Mouse (Mus musculus): ENCODE results near the gene Ceacam16. TPM values are rescaled to one million over a fixed set of nuclear protein-coding genes. Genes with fewer than 3 reads are reported as not detected.

The Ceacam16 gene
- total and polyA plus RNA-seq, 2 experiments = 0.09 to 0.11 TPM

- Histone ChIP-seq H3K9ac (ENCODE audit: low read depth, low read length) (no peak overlapping the region), H3K4me3 (ENCODE audit: insufficient read depth, low read depth, low read length) (no peak overlapping the region), H3K36me3 (ENCODE audit: control insufficient read depth, insufficient read depth, low read length) (peaks cover 44% of the 10 kb centered on the region), H3K27me3 (ENCODE audit: control insufficient read depth, insufficient read depth, low read length) (no peaks in the 10 kb centered on the region), H3K4me1 (ENCODE audit: control insufficient read depth, insufficient read depth, low read length) (peaks cover 11% of the 10 kb centered on the region), H3K79me2 (ENCODE audit: control insufficient read depth, insufficient read depth, low read length) (no peaks in the 10 kb centered on the region; the same call in 1 of the 2 replicates), H3K27ac (replicated peaks; ENCODE audit: insufficient read depth, low read depth, low read length) (no peak overlapping the region)
- DNase-seq (ENCODE audit: extremely low read depth, low read depth, low spot score) = no peak
- WGBS = 95% methylated on average over 4 of the region's 4 CpGs
- TF ChIP-seq POLR2A (IDR thresholded peaks at IDR 0.05; ENCODE audit: extremely low read depth, insufficient read depth, low read length) (no peak), CTCF (IDR thresholded peaks at IDR 0.05; ENCODE audit: low read depth, low read length) (no peak)
These were observed 47.9 kb downstream of the Ceacam16 start for GRCm38 (mm10) chr7:19813161-19813560.

GRCm38 (mm10) chr7:19811114-19811513, 50.0 kb downstream of the Ceacam16 start:
- H3K36me3 ChIP-seq (ENCODE audit: control insufficient read depth, insufficient read depth, low read length) = peaks cover 55% of the 10 kb centered on the region
- no peaks in the 10 kb centered on the region; the same call in 1 of the 2 replicates for H3K79me2 ChIP-seq (ENCODE audit: control insufficient read depth, insufficient read depth, low read length)
- peaks cover 8% of the 10 kb centered on the region; the same call in 1 of the 2 replicates for H3K4me1 ChIP-seq (ENCODE audit: control insufficient read depth, insufficient read depth, low read length)
- DNase-seq (ENCODE audit: extremely low read depth, low read depth, low spot score) = no peak
- WGBS = 73% methylated on average over 22 of the region's 22 CpGs
- no peak overlapping the region for H3K9ac ChIP-seq (ENCODE audit: low read depth, low read length)
- TF ChIP-seq POLR2A (IDR thresholded peaks at IDR 0.05; ENCODE audit: extremely low read depth, insufficient read depth, low read length) = no peak
- no peak for TF ChIP-seq CTCF (IDR thresholded peaks at IDR 0.05; ENCODE audit: low read depth, low read length)
- no peak overlapping the region for H3K27ac ChIP-seq (replicated peaks; ENCODE audit: insufficient read depth, low read depth, low read length)
- H3K27me3 ChIP-seq (ENCODE audit: control insufficient read depth, insufficient read depth, low read length) = no peaks in the 10 kb centered on the region
- H3K4me3 ChIP-seq (ENCODE audit: insufficient read depth, low read depth, low read length) = no peak overlapping the region

GRCm38 (mm10) chr7:19809369-19809768, 51.7 kb downstream of the Ceacam16 start:
- Histone ChIP-seq H3K36me3 (ENCODE audit: control insufficient read depth, insufficient read depth, low read length) (peaks cover 47% of the 10 kb centered on the region), H3K27ac (replicated peaks; ENCODE audit: insufficient read depth, low read depth, low read length) (no peak overlapping the region), H3K4me3 (ENCODE audit: insufficient read depth, low read depth, low read length) (no peak overlapping the region), H3K4me1 (ENCODE audit: control insufficient read depth, insufficient read depth, low read length) (peaks cover 7% of the 10 kb centered on the region; the same call in 1 of the 2 replicates), H3K27me3 (ENCODE audit: control insufficient read depth, insufficient read depth, low read length) (no peaks in the 10 kb centered on the region), H3K9ac (ENCODE audit: low read depth, low read length) (no peak overlapping the region), H3K79me2 (ENCODE audit: control insufficient read depth, insufficient read depth, low read length) (no peaks in the 10 kb centered on the region)
- no peak for DNase-seq (ENCODE audit: extremely low read depth, low read depth, low spot score)
- TF ChIP-seq POLR2A (IDR thresholded peaks at IDR 0.05; ENCODE audit: extremely low read depth, insufficient read depth, low read length) (no peak), CTCF (IDR thresholded peaks at IDR 0.05; ENCODE audit: low read depth, low read length) (no peak)
- WGBS = 89% methylated on average over 27 of the region's 27 CpGs

GRCm38 (mm10) chr7:19806356-19806969, 54.6 kb downstream of the Ceacam16 start:
- H3K27ac ChIP-seq (replicated peaks; ENCODE audit: insufficient read depth, low read depth, low read length) = no peak overlapping the region
- H3K27me3 ChIP-seq (ENCODE audit: control insufficient read depth, insufficient read depth, low read length) = no peaks in the 10 kb centered on the region
- H3K4me1 ChIP-seq (ENCODE audit: control insufficient read depth, insufficient read depth, low read length) = peaks cover 15% of the 10 kb centered on the region
- 95% methylated on average over 8 of the region's 8 CpGs for WGBS
- peaks cover 35% of the 10 kb centered on the region for H3K36me3 ChIP-seq (ENCODE audit: control insufficient read depth, insufficient read depth, low read length)
- no peaks in the 10 kb centered on the region for H3K79me2 ChIP-seq (ENCODE audit: control insufficient read depth, insufficient read depth, low read length)
- DNase-seq (ENCODE audit: extremely low read depth, low read depth, low spot score) = no peak
- TF ChIP-seq POLR2A (IDR thresholded peaks at IDR 0.05; ENCODE audit: extremely low read depth, insufficient read depth, low read length) = no peak
- TF ChIP-seq CTCF (IDR thresholded peaks at IDR 0.05; ENCODE audit: low read depth, low read length) = no peak
- no peak overlapping the region for H3K4me3 ChIP-seq (ENCODE audit: insufficient read depth, low read depth, low read length)
- H3K9ac ChIP-seq (ENCODE audit: low read depth, low read length) = no peak overlapping the region

GRCm38 (mm10) chr7:19802995-19803394, 58.1 kb downstream of the Ceacam16 start:
- Histone ChIP-seq H3K9ac (ENCODE audit: low read depth, low read length) (no peak overlapping the region), H3K4me1 (ENCODE audit: control insufficient read depth, insufficient read depth, low read length) (peaks cover 14% of the 10 kb centered on the region), H3K27me3 (ENCODE audit: control insufficient read depth, insufficient read depth, low read length) (no peaks in the 10 kb centered on the region), H3K79me2 (ENCODE audit: control insufficient read depth, insufficient read depth, low read length) (no peaks in the 10 kb centered on the region), H3K36me3 (ENCODE audit: control insufficient read depth, insufficient read depth, low read length) (peaks cover 12% of the 10 kb centered on the region), H3K4me3 (ENCODE audit: insufficient read depth, low read depth, low read length) (no peak overlapping the region), H3K27ac (replicated peaks; ENCODE audit: insufficient read depth, low read depth, low read length) (no peak overlapping the region)
- no peak for DNase-seq (ENCODE audit: extremely low read depth, low read depth, low spot score)
- TF ChIP-seq CTCF (IDR thresholded peaks at IDR 0.05; ENCODE audit: low read depth, low read length) (peak; percentile 86), POLR2A (IDR thresholded peaks at IDR 0.05; ENCODE audit: extremely low read depth, insufficient read depth, low read length) (no peak)
- 15% methylated on average over 7 of the region's 7 CpGs for WGBS

Other genes with a start within 250 kb of the Ceacam16 start
- 1.3 and 2.3 TPM in 2 replicates for gene Relb, start 231.9 kb downstream of the Ceacam16 start, total RNA-seq (2014; rRNA removed)
- gene Relb, start 231.9 kb downstream of the Ceacam16 start, polyA plus RNA-seq (2012; rRNA removed) = 1.5 and 3.3 TPM in 2 replicates
- 49.8 and 77.8 TPM in 2 replicates for gene Clptm1, start 196.3 kb downstream of the Ceacam16 start, total RNA-seq (2014; rRNA removed)
- 67.3 and 79.9 TPM in 2 replicates for gene Clptm1, start 196.3 kb downstream of the Ceacam16 start, polyA plus RNA-seq (2012; rRNA removed)
- 283 and 389 TPM in 2 replicates for gene Apoc2, start 183.4 kb downstream of the Ceacam16 start, total RNA-seq (2014; rRNA removed)
- 221 and 425 TPM in 2 replicates for gene Apoc2, start 183.4 kb downstream of the Ceacam16 start, polyA plus RNA-seq (2012; rRNA removed)
- 38.2 and 45.8 TPM in 2 replicates for gene Gm44805, start 179.9 kb downstream of the Ceacam16 start, total RNA-seq (2014; rRNA removed)
- 86.3 and 159 TPM in 2 replicates for gene Gm44805, start 179.9 kb downstream of the Ceacam16 start, polyA plus RNA-seq (2012; rRNA removed)
- 2,758 and 2,845 TPM in 2 replicates for gene Apoc4, start 179.8 kb downstream of the Ceacam16 start, total RNA-seq (2014; rRNA removed)
- 3,664 and 4,159 TPM in 2 replicates for gene Apoc4, start 179.8 kb downstream of the Ceacam16 start, polyA plus RNA-seq (2012; rRNA removed)
- 7,017 and 7,765 TPM in 2 replicates for gene Apoc1, start 168.6 kb downstream of the Ceacam16 start, total RNA-seq (2014; rRNA removed)
- 5,801 and 8,240 TPM in 2 replicates for gene Apoc1, start 168.6 kb downstream of the Ceacam16 start, polyA plus RNA-seq (2012; rRNA removed)
- 23,407 and 25,019 TPM in 2 replicates for gene Apoe, start 162.1 kb downstream of the Ceacam16 start, total RNA-seq (2014; rRNA removed)
- gene Apoe, start 162.1 kb downstream of the Ceacam16 start, polyA plus RNA-seq (2012; rRNA removed) = 39,394 and 43,401 TPM in 2 replicates
- gene Tomm40, start 145.9 kb downstream of the Ceacam16 start, total RNA-seq (2014; rRNA removed) = 22.3 and 26.9 TPM in 2 replicates
- 48.7 and 56.2 TPM in 2 replicates for gene Tomm40, start 145.9 kb downstream of the Ceacam16 start, polyA plus RNA-seq (2012; rRNA removed)
- 17.8 and 18.9 TPM in 2 replicates for gene Nectin2, start 110.8 kb downstream of the Ceacam16 start, total RNA-seq (2014; rRNA removed)
- 57.4 and 68.7 TPM in 2 replicates for gene Nectin2, start 110.8 kb downstream of the Ceacam16 start, polyA plus RNA-seq (2012; rRNA removed)
- gene Bcam, start 90.3 kb downstream of the Ceacam16 start, total RNA-seq (2014; rRNA removed) = 2.3 and 2.5 TPM in 2 replicates
- gene Bcam, start 90.3 kb downstream of the Ceacam16 start, polyA plus RNA-seq (2012; rRNA removed) = 4.8 and 5.4 TPM in 2 replicates
- 17.4 and 17.8 TPM in 2 replicates for gene Cblc, start 64.5 kb downstream of the Ceacam16 start, total RNA-seq (2014; rRNA removed)
- 23.0 and 23.5 TPM in 2 replicates for gene Cblc, start 64.5 kb downstream of the Ceacam16 start, polyA plus RNA-seq (2012; rRNA removed)
- 3.0 and 7.4 TPM in 2 replicates for gene Bcl3, start 38.5 kb downstream of the Ceacam16 start, total RNA-seq (2014; rRNA removed)
- 72.8 and 76.8 TPM in 2 replicates for gene Bcl3, start 38.5 kb downstream of the Ceacam16 start, polyA plus RNA-seq (2012; rRNA removed)
- gene Gm19345, start 9.3 kb downstream of the Ceacam16 start, total RNA-seq (2014; rRNA removed) = not detected in 2 replicates
- 0.11 TPM in 1 of 2 replicates, not detected in the other for gene Gm19345, start 9.3 kb downstream of the Ceacam16 start, polyA plus RNA-seq (2012; rRNA removed)
- gene Ceacam19, start 26.7 kb upstream of the Ceacam16 start, total RNA-seq (2014; rRNA removed) = not detected in 2 replicates
- not detected in 2 replicates for gene Ceacam19, start 26.7 kb upstream of the Ceacam16 start, polyA plus RNA-seq (2012; rRNA removed)
- gene Pvr, start 59.9 kb upstream of the Ceacam16 start, total RNA-seq (2014; rRNA removed) = 5.1 and 7.6 TPM in 2 replicates
- 3.4 and 6.8 TPM in 2 replicates for gene Pvr, start 59.9 kb upstream of the Ceacam16 start, polyA plus RNA-seq (2012; rRNA removed)
- gene Igsf23, start 89.5 kb upstream of the Ceacam16 start, total RNA-seq (2014; rRNA removed) = 0.09 and 0.13 TPM in 2 replicates
- gene Igsf23, start 89.5 kb upstream of the Ceacam16 start, polyA plus RNA-seq (2012; rRNA removed) = 0.78 and 1.6 TPM in 2 replicates
- not detected in 2 replicates for gene Ceacam20, start 104.1 kb upstream of the Ceacam16 start, total RNA-seq (2014; rRNA removed)
- not detected in 2 replicates for gene Ceacam20, start 104.1 kb upstream of the Ceacam16 start, polyA plus RNA-seq (2012; rRNA removed)
- not detected in 2 replicates for gene Nlrp9b, start 130.2 kb upstream of the Ceacam16 start, total RNA-seq (2014; rRNA removed)
- gene Nlrp9b, start 130.2 kb upstream of the Ceacam16 start, polyA plus RNA-seq (2012; rRNA removed) = not detected in 2 replicates
- gene Vmn1r91, start 238.4 kb upstream of the Ceacam16 start, total RNA-seq (2014; rRNA removed) = not detected in 2 replicates
- not detected in 2 replicates for gene Vmn1r91, start 238.4 kb upstream of the Ceacam16 start, polyA plus RNA-seq (2012; rRNA removed)

Measured in liver, adult 2 months (tissue).